Comparison of ENCODE assay signal across 9 mouse cellular contexts in the genomic region with DNA sequence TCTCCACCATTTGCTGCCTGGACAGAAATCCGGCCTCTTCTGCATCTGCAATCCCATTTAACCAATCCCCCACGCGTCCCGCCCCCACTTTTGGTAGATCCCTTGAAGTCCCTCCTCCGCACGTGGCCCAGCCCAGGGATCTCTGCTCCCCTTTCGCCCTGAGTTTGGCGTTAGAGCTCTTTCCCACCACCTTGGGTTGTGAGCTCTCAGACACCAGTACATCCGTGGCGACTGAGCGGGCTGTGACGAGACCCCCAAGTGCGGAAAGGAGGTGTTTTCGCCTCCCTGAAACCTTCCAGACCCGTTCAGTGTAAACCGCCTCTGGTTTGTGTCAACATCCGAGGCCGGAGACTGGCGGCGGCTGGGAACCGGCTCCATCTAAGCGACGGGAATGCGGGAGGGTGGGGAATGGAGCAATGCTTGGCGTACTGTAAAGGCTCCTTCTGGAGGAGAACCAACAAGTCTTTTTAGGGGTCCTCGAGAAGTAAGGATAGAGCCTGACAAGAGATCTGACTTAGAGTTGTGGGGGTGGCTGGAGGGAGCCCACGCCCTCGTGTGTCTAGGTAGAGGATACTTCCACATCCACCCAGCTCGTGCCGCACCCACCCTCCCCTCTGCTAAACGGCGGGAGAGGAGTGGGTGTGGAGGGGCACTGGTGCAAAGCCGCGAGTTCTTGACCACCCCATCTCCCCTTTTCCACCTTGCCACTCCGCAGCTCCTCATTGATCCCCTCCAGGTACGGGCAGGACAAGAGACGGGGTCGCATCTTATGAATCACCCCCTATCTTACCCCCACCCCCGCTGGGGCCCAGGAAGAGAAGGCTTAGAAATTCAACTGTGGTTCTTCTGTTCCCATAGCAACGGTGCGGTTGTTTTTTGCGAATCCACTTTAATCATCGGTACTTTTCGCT. TPM values are rescaled to one million over a fixed set of nuclear protein-coding genes. Genes with fewer than 3 reads are reported as not detected.
A peak's percentile ranks its signal among the peaks of the same experiment; 100 is the strongest.
DNase-seq lines count a peak whose midpoint lies in the region; ATAC-seq and TF ChIP-seq lines count a peak whose summit lies in the region.
"Had no signal": no experiment of that assay in that cellular context is flagged by ENCODE, and none has a peak within 500 bp of the region (broad histone marks: within the 10 kb centered on the region; RNA-seq: fewer than 3 reads in every experiment).

A gene (plus strand): TSS at position 900 of the 911 bp plus-strand sequence.

- H3K9ac ChIP-seq in forebrain, postnatal 0 days, result peak within 1 kb of the TSS; percentile 67
- peak within 1 kb of the TSS; percentile 26 for H3K9ac ChIP-seq in intestine, postnatal 0 days (ENCODE audit: low read depth, low read length)
- peak within 1 kb of the TSS; percentile 46 for H3K9ac ChIP-seq in limb, embryonic 13.5 days

- no peak for TF ChIP-seq POLR2A in myocyte (IDR thresholded peaks at IDR 0.05; ENCODE audit: insufficient read length, low read depth)

- ATAC-seq in forebrain, postnatal 0 days, result peak; percentile 74
- peak; percentile 22; the same call in 1 of the 2 replicates for ATAC-seq in intestine, postnatal 0 days
- peak; percentile 29; the same call in 1 of the 2 replicates for ATAC-seq in limb, embryonic 13.5 days (ENCODE audit: low FRiP score, low read depth)

- H3ac ChIP-seq in myocyte (ENCODE audit: control insufficient read depth, insufficient read length), result no peak within 1 kb of the TSS

- no peak within 1 kb of the TSS; the same call in 1 of the 2 replicates for H3K27ac ChIP-seq in heart, embryonic 10.5 days
- peak within 1 kb of the TSS; percentile 73 for H3K27ac ChIP-seq in forebrain, postnatal 0 days (ENCODE audit: low read depth, low read length)
- no peak within 1 kb of the TSS for H3K27ac ChIP-seq in intestine, postnatal 0 days (ENCODE audit: low read depth, low read length)
- H3K27ac ChIP-seq in limb, embryonic 13.5 days, result no peak within 1 kb of the TSS

- H3K27me3 ChIP-seq in heart, embryonic 10.5 days (ENCODE audit: insufficient read depth, poor library complexity, severe bottlenecking), result peaks cover 98% of the 10 kb centered on the region
- peaks cover 6% of the 10 kb centered on the region for H3K27me3 ChIP-seq in forebrain, postnatal 0 days (ENCODE audit: insufficient read depth, low read length)
- peaks cover 57% of the 10 kb centered on the region for H3K27me3 ChIP-seq in intestine, postnatal 0 days (replicated peaks; ENCODE audit: control insufficient read depth, insufficient read depth, low read length)
- H3K27me3 ChIP-seq in limb, embryonic 13.5 days, result peaks cover 82% of the 10 kb centered on the region
- peaks cover 86% of the 10 kb centered on the region for H3K27me3 ChIP-seq in myocyte (ENCODE audit: control insufficient read depth, insufficient read depth, insufficient read length)

- no peak for TF ChIP-seq CTCF in forebrain, postnatal 0 days (IDR thresholded peaks at IDR 0.05; ENCODE audit: low read depth)
- no peak for TF ChIP-seq CTCF in intestine, postnatal 0 days (IDR thresholded peaks at IDR 0.05; ENCODE audit: low read depth)

- peak; percentile 85 for DNase-seq in heart, embryonic 10.5 days (ENCODE audit: low spot score)
- DNase-seq in heart, adult 11 months, result no peak
- peak; percentile 50 for DNase-seq in cerebellum, adult 11-12 months
- peak; percentile 87 for DNase-seq in forebrain, postnatal 0 days
- DNase-seq in natural killer cell, adult 2 months (ENCODE audit: low spot score in 2 of 2), result no peak

- under 1% methylated on average over 44 of the region's 44 CpGs for WGBS in heart, embryonic 10.5 days
- WGBS in forebrain, postnatal 0 days, result 1% methylated on average over 43 of the region's 44 CpGs
- WGBS in intestine, postnatal 0 days, result under 1% methylated on average over 44 of the region's 44 CpGs
- WGBS in limb, embryonic 13.5 days, result 1% methylated on average over 44 of the region's 44 CpGs

- peak within 1 kb of the TSS; percentile 52 for H3K4me3 ChIP-seq in heart, embryonic 10.5 days
- H3K4me3 ChIP-seq in forebrain, postnatal 0 days (ENCODE audit: low read depth, low read length), result peak within 1 kb of the TSS; percentile 54
- H3K4me3 ChIP-seq in intestine, postnatal 0 days (ENCODE audit: low read depth, low read length), result peak within 1 kb of the TSS; percentile 39
- peak within 1 kb of the TSS; percentile 50 for H3K4me3 ChIP-seq in limb, embryonic 13.5 days
- H3K4me3 ChIP-seq in myocyte, result no peak within 1 kb of the TSS

- no peaks in the 10 kb centered on the region for H3K79me2 ChIP-seq in myocyte (ENCODE audit: control insufficient read depth, insufficient read depth)

- no peaks in the 10 kb centered on the region for H3K9me3 ChIP-seq in heart, embryonic 10.5 days
- no peaks in the 10 kb centered on the region for H3K9me3 ChIP-seq in forebrain, postnatal 0 days (ENCODE audit: low read length)
- no peaks in the 10 kb centered on the region for H3K9me3 ChIP-seq in intestine, postnatal 0 days (ENCODE audit: control insufficient read depth)
- no peaks in the 10 kb centered on the region for H3K9me3 ChIP-seq in limb, embryonic 13.5 days
- H3K9me3 ChIP-seq: G1E had no signal

- peak within 1 kb of the TSS; percentile 65 for H3K4me2 ChIP-seq in forebrain, postnatal 0 days (ENCODE audit: low read depth)
- peak within 1 kb of the TSS; percentile 72 for H3K4me2 ChIP-seq in intestine, postnatal 0 days (replicated peaks; ENCODE audit: low read depth)
- peak within 1 kb of the TSS; percentile 71 for H3K4me2 ChIP-seq in limb, embryonic 13.5 days (replicated peaks)
- peak within 1 kb of the TSS; percentile 24 for H3K4me2 ChIP-seq in myocyte (ENCODE audit: low read depth)

- H3K36me3 ChIP-seq in heart, embryonic 10.5 days, result no peaks in the 10 kb centered on the region
- H3K36me3 ChIP-seq in forebrain, postnatal 0 days (ENCODE audit: insufficient read depth), result no peaks in the 10 kb centered on the region
- no peaks in the 10 kb centered on the region for H3K36me3 ChIP-seq in intestine, postnatal 0 days (ENCODE audit: control insufficient read depth, insufficient read depth)
- H3K36me3 ChIP-seq in limb, embryonic 13.5 days, result no peaks in the 10 kb centered on the region
- no peaks in the 10 kb centered on the region for H3K36me3 ChIP-seq in myocyte (ENCODE audit: control insufficient read depth, insufficient read depth)
- H3K36me3 ChIP-seq: G1E had no signal

- H3K4me1 ChIP-seq in heart, embryonic 10.5 days, result peaks cover 20% of the 10 kb centered on the region
- peaks cover 12% of the 10 kb centered on the region for H3K4me1 ChIP-seq in forebrain, postnatal 0 days (ENCODE audit: insufficient read depth)
- H3K4me1 ChIP-seq in intestine, postnatal 0 days (replicated peaks; ENCODE audit: control insufficient read depth, insufficient read depth, low read length), result peaks cover 7% of the 10 kb centered on the region; the same call in 1 of the 2 replicates
- H3K4me1 ChIP-seq in limb, embryonic 13.5 days, result peaks cover 18% of the 10 kb centered on the region

TF ChIP-seq in myocyte, 11 proteins besides CTCF, POLR2A, EP300 and RAD21:
- TF ChIP-seq MAX (IDR thresholded peaks at IDR 0.05; ENCODE audit: low read depth) (no peak), USF1 (IDR thresholded peaks at IDR 0.05; ENCODE audit: low read depth) (no peak), POLR2AphosphoS2 (IDR thresholded peaks at IDR 0.05; ENCODE audit: insufficient read length, low read depth) (no peak), TCF3 (IDR thresholded peaks at IDR 0.05; ENCODE audit: insufficient read length, low read depth) (no peak)

RNA-seq across cellular contexts. Expression of the gene that starts here (rescaled TPM):
- 0.41 and 1.3 TPM in 2 replicates for polyA plus RNA-seq in heart, embryonic 10.5 days (2016; fragmentation: Nextera tagmentation; extraction: Ambion mirVana)
- 57.1 and 58.5 TPM in 2 replicates for total RNA-seq in forebrain, postnatal 0 days (2014; rRNA removed)
- polyA plus RNA-seq in forebrain, postnatal 0 days (2015; fragmentation: Nextera tagmentation; extraction: Ambion mirVana), result 45.5 and 78.1 TPM in 2 replicates
- polyA plus RNA-seq in intestine, postnatal 0 days (2015; fragmentation: Nextera tagmentation; extraction: Ambion mirVana), result 5.0 and 7.2 TPM in 2 replicates
- polyA plus RNA-seq in limb, embryonic 13.5 days (2015; fragmentation: Nextera tagmentation; extraction: Ambion mirVana), result 0.59 and 0.76 TPM in 2 replicates
- not detected for polyA plus RNA-seq in myocyte (2012; fragmentation: generic; extraction: Trizol)
- total RNA-seq: G1E had no signal
- polyA plus RNA-seq: G1E had no signal

Comparison
In these comparisons a context has a peak if more than half of its experiments do, and no peak if none do; other contexts are left out.
1. DNase-seq: peak in heart, embryonic 10.5 days (single experiment), cerebellum, adult 11-12 months (single experiment) and forebrain, postnatal 0 days (single experiment); none in heart, adult 11 months (single experiment) and natural killer cell, adult 2 months (0 of 2).
2. Peak in ATAC-seq, H3K4me3 ChIP-seq, H3K9ac ChIP-seq and H3K4me2 ChIP-seq in limb, embryonic 13.5 days; RNA of the gene not detected or under 1 TPM.
3. ATAC-seq: peak in every context shown above with its lines; median percentile 74 in forebrain, postnatal 0 days; 29 in limb, embryonic 13.5 days; 22 in intestine, postnatal 0 days.
4. Peak in every context shown above with its lines, with median percentiles within 50 percentile points of each other: H3K4me2 ChIP-seq and H3K9ac ChIP-seq.